Mouse (Mus musculus) forebrain, embryonic 16.5 days (tissue): ENCODE measurements around the gene Zfp800. TPM values are rescaled to one million over a fixed set of nuclear protein-coding genes. Genes with fewer than 3 reads are reported as not detected.
A peak's percentile ranks its signal among the peaks of the same experiment; 100 is the strongest.

ENCODE experiments used
- ATAC-seq: fragments of 200-750 bp; cut with Nextera tagmentation; 2 replicates; pipeline ENCODE4 v1.8.0; 2017; ENCODE audit warnings: mild to moderate bottlenecking, moderate library complexity
- H3K27ac ChIP-seq: fragments of 300-500 bp; sonication (generic); 2 replicates; pipeline ENCODE4 v1.5.1; 2014; ENCODE audit warnings: low read length, control low read depth
- H3K27me3 ChIP-seq: fragments of 300-500 bp; sonication (generic); replicated peaks from 2 replicates; pipeline ENCODE4 v1.6.1; 2014; ENCODE audit warnings: low read length; ENCODE audit not compliant: control insufficient read depth, insufficient read depth
- H3K36me3 ChIP-seq: fragments of 300-500 bp; sonication (generic); 2 replicates; pipeline ENCODE4 v1.6.1; 2014; ENCODE audit not compliant: control insufficient read depth, insufficient read depth
- H3K4me1 ChIP-seq: fragments of 300-500 bp; sonication (generic); replicated peaks from 2 replicates; pipeline ENCODE4 v1.6.1; 2014; ENCODE audit warnings: low read length; ENCODE audit not compliant: control insufficient read depth, insufficient read depth
- H3K4me2 ChIP-seq: fragments of 300-500 bp; sonication (generic); 2 replicates; pipeline ENCODE4 v1.6.1; 2014; ENCODE audit warnings: mild to moderate bottlenecking, low read length, control low read depth
- H3K4me3 ChIP-seq: fragments of 300-500 bp; sonication (generic); replicated peaks from 2 replicates; pipeline ENCODE4 v1.5.1; 2014; ENCODE audit warnings: mild to moderate bottlenecking, low read length, control low read depth
- H3K9ac ChIP-seq: fragments of 300-500 bp; sonication (generic); replicated peaks from 2 replicates; pipeline ENCODE4 v1.6.1; 2014; ENCODE audit warnings: low read depth, low read length, control low read depth
- H3K9me3 ChIP-seq: fragments of 300-500 bp; sonication (generic); 2 replicates; pipeline ENCODE4 v1.6.1; 2016; ENCODE audit warnings: low read length; ENCODE audit not compliant: control insufficient read depth
- WGBS: fragments of 180-500 bp; shearing (Covaris S2); extraction: QIAGEN DNeasy Blood & Tissue Kit; methylation state at CpG from one replicate; pipeline ENCODE4 v1.1.7; 2014; 5-methylcytosine and 5-hydroxymethylcytosine counted together
- polyA plus RNA-seq: library from polyadenylated mRNA; unstranded; fragments of >200 nt; fragmentation: Nextera tagmentation; extraction: Ambion mirVana; gene quantifications from 2 replicates; pipeline ENCODE4 v1.2.1, GENCODE M21; 2015

Gene Zfp800
- polyA plus RNA-seq, 1 experiment from 2014 or later, result 18.4 TPM

DNA sequence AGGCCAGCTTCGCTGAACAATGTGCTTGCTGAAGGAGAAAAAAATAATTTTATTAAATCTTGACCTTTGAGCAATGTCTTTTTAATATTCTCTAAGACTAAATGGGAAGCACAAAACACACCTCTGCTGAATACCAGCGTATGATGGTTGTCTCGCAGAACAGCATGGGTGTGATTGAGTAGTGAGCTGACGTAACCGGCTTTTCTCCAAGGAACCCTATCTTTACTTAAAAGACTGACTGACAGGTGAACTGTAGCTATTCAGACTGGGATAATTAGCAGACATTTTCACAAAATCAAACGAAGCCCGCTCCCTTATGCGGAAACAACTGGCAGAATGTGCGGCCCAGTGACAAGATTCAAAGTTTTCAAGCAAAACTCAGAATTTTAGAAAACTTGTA, 30.2 kb downstream of the Zfp800 start:
- H3K9ac ChIP-seq, result no peak overlapping the region
- no peaks in the 10 kb centered on the region for H3K9me3 ChIP-seq
- H3K4me2 ChIP-seq, result no peak overlapping the region
- no peak overlapping the region for H3K27ac ChIP-seq
- WGBS, result 17% methylated on average over 9 of the region's 9 CpGs
- H3K36me3 ChIP-seq, result no peaks in the 10 kb centered on the region
- no peak overlapping the region for H3K4me3 ChIP-seq
- H3K4me1 ChIP-seq, result peaks cover 17% of the 10 kb centered on the region
- peak; percentile 66 for ATAC-seq
- no peaks in the 10 kb centered on the region for H3K27me3 ChIP-seq

DNA sequence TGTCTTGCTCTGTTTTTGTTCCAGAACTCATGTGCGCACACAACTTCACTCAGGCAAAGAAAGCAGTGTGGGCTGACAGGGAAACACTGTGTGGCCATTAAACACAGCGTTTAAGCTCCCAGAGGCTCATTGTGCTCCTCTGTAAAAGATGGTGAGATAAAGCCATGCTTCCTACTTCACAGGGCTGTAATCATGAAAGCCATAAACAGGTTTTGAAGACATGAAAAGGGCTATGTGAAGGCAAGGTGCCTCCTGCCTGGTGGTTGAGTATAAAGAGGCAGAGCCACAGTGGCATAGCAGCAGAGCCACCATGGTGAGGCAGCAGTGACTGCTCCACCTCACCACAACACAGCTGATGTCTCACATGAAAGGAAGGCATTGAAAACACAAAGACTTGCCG, 46.7 kb downstream of the Zfp800 start:
- Histone ChIP-seq H3K9me3 (no peaks in the 10 kb centered on the region), H3K27me3 (no peaks in the 10 kb centered on the region), H3K4me2 (no peak overlapping the region), H3K4me3 (no peak overlapping the region), H3K4me1 (no peaks in the 10 kb centered on the region), H3K36me3 (no peaks in the 10 kb centered on the region), H3K27ac (no peak overlapping the region), H3K9ac (no peak overlapping the region)
- WGBS, result 58% methylated on average over 3 of the region's 3 CpGs
- no peak for ATAC-seq

DNA sequence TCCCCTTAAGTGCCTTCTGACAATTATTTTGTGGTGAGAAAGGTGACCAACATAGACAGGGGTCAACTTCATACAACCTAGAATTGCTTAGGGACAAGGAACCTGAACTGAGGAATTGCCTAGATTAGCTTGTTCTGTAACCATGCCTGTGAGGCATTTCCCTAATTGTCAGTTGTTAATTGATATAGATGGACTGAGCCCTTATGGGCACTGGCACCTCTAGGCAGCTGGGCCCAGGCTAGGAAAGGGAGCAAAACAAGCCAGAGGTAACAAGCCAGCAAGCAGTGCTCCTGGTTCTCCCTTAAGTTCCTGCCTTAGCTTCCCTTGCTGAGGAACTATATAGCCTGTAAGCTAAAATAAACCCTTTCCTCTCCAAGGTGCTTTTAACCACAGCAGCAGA, 52.1 kb downstream of the Zfp800 start:
- Histone ChIP-seq H3K27ac (no peak overlapping the region), H3K4me3 (no peak overlapping the region), H3K4me1 (no peaks in the 10 kb centered on the region), H3K9me3 (no peaks in the 10 kb centered on the region), H3K36me3 (no peaks in the 10 kb centered on the region), H3K27me3 (no peaks in the 10 kb centered on the region), H3K4me2 (no peak overlapping the region), H3K9ac (no peak overlapping the region)
- ATAC-seq, result no peak

DNA sequence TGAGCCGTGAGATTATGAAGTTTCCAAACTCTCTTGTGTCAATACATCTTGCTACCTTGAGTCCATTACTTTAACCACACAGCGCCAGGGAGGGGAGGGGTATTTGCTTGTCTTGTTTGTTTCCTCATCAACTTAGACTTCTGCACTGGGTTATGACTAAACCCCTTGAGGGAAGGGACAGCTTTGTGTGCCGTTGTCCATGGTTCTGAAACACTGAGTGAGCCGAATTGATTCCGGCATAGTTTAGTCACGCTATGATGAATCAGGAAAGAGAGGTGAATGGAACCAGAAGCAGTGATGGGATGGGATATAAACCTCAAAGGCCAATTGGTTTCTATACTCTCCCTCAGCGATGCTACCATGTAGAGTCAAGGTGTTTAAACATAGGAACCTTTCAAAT, 52.6 kb downstream of the Zfp800 start:
- H3K27me3 ChIP-seq, result no peaks in the 10 kb centered on the region
- H3K36me3 ChIP-seq, result no peaks in the 10 kb centered on the region
- 54% methylated on average over 7 of the region's 7 CpGs for WGBS
- H3K4me3 ChIP-seq, result no peak overlapping the region
- H3K4me1 ChIP-seq, result no peaks in the 10 kb centered on the region
- ATAC-seq, result no peak
- H3K4me2 ChIP-seq, result no peak overlapping the region
- H3K9me3 ChIP-seq, result no peaks in the 10 kb centered on the region
- H3K9ac ChIP-seq, result no peak overlapping the region
- H3K27ac ChIP-seq, result no peak overlapping the region

DNA sequence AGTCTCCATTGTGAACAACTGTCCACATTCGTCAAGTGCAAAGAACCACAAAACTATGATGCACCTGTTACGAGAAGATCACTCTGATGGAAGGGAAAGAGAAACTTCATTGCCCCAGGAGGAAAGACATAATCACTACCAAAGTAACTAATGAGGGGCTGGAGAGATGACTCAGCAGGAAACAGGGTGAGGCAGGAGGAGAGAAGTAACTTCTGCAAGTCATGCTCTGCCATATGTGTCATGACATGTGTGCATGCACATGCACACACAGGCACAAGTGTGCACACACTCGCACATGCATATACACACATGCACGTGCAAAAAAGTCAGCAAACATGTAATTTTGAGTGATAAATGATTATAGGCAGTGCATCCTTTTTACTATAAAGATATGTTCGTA, 54.9 kb downstream of the Zfp800 start:
- WGBS, result 81% methylated on average over 5 of the region's 5 CpGs
- H3K9me3 ChIP-seq, result no peaks in the 10 kb centered on the region
- no peak overlapping the region for H3K4me2 ChIP-seq
- no peaks in the 10 kb centered on the region for H3K36me3 ChIP-seq
- no peak overlapping the region for H3K4me3 ChIP-seq
- no peak overlapping the region for H3K9ac ChIP-seq
- H3K27ac ChIP-seq, result no peak overlapping the region
- no peak for ATAC-seq
- no peaks in the 10 kb centered on the region for H3K4me1 ChIP-seq
- H3K27me3 ChIP-seq, result no peaks in the 10 kb centered on the region

DNA sequence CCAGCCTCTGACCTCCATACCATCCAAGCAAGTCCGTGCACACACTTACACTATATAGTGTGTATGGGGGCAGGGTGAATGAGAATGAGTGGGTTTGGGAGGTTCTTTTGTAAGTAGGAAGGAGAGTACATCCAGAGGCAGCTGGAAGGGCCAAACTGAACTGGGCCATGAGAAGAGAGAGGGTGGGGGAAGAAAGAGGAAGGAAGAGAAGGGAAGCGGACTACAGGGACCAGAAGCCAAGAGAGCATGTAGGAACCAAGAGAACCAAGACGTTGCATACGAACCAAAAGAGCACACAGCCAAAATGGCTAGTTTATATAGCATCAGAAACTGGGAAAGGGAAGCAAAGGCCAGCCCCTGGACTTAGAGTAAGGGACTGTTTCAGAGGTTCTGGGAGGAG, 56.6 kb downstream of the Zfp800 start:
- Histone ChIP-seq H3K27me3 (no peaks in the 10 kb centered on the region), H3K9ac (no peak overlapping the region), H3K27ac (no peak overlapping the region), H3K4me1 (no peaks in the 10 kb centered on the region), H3K4me2 (no peak overlapping the region), H3K36me3 (no peaks in the 10 kb centered on the region), H3K4me3 (no peak overlapping the region), H3K9me3 (no peaks in the 10 kb centered on the region)
- 97% methylated on average over 4 of the region's 4 CpGs for WGBS
- ATAC-seq, result no peak

DNA sequence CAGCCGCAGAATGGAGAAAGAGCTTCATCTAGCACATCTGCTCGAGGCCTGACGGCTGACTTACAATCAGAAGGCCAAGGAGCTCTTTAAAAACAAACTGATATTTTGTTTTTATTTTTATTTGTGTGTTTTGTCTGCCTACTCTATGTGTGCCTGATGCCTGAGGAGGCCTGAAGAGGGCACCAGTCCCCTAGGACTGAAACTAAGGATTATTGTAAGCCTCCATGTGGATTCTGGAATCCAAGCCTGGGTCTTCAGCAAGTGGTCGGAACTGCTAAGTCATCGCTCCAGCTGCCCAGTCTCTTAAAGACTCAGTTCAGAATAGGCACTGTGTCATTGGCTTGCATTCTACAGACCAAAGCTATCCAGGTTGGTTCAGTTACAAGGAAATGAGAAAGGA, 58.4 kb downstream of the Zfp800 start:
- H3K27me3 ChIP-seq, result no peaks in the 10 kb centered on the region
- no peak overlapping the region for H3K9ac ChIP-seq
- H3K4me2 ChIP-seq, result no peak overlapping the region
- no peak overlapping the region for H3K4me3 ChIP-seq
- no peak for ATAC-seq
- no peaks in the 10 kb centered on the region for H3K4me1 ChIP-seq
- WGBS, result 89% methylated on average over 5 of the region's 5 CpGs
- no peaks in the 10 kb centered on the region for H3K9me3 ChIP-seq
- no peaks in the 10 kb centered on the region for H3K36me3 ChIP-seq
- H3K27ac ChIP-seq, result no peak overlapping the region

DNA sequence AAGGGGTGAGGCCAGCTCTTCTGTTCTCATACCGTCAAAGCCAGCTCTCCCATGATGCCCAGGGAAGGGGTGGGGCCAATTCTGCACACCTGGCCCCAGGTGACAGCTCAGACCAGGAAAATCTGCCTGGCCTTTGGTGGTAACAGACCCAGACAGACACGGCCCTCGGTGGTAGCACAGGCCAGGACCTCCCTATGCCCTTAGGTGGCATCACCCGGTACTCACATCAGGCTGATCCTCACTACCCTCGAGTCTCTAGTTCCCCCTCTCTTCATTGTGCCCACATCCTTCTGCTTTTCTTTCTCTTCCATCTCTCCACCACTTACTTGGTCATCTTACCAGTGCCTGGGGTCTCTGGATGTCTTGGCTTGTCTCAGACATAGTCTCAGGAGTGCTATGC, 64.1 kb downstream of the Zfp800 start:
- WGBS, result 82% methylated on average over 5 of the region's 5 CpGs
- no peak for ATAC-seq
- Histone ChIP-seq H3K9me3 (no peaks in the 10 kb centered on the region), H3K27me3 (no peaks in the 10 kb centered on the region), H3K36me3 (no peaks in the 10 kb centered on the region), H3K4me2 (no peak overlapping the region), H3K4me3 (no peak overlapping the region), H3K9ac (no peak overlapping the region), H3K4me1 (no peaks in the 10 kb centered on the region), H3K27ac (no peak overlapping the region)

DNA sequence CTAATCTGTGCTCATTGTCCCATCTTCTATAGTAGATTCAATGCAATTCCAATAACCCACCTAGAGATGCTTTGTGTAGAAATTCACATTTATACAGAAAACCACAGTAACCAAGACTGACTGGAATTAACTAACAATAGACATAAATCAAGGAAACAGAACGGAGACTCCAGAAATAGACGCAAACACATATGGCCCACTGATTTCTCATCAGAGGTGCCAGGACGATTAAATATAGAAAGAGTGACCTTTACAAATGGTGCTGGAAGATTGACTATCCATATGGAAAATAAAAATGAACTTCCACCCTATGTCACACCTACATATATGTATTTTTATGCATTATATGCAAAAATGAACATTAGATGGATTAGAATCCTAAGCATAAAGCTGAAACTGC, 65.3 kb downstream of the Zfp800 start:
- Histone ChIP-seq H3K9ac (no peak overlapping the region), H3K27me3 (no peaks in the 10 kb centered on the region), H3K9me3 (no peaks in the 10 kb centered on the region), H3K4me2 (no peak overlapping the region), H3K27ac (no peak overlapping the region), H3K4me3 (no peak overlapping the region), H3K4me1 (no peaks in the 10 kb centered on the region), H3K36me3 (no peaks in the 10 kb centered on the region)
- WGBS, result 82% methylated on average over 3 of the region's 3 CpGs
- ATAC-seq, result no peak

DNA sequence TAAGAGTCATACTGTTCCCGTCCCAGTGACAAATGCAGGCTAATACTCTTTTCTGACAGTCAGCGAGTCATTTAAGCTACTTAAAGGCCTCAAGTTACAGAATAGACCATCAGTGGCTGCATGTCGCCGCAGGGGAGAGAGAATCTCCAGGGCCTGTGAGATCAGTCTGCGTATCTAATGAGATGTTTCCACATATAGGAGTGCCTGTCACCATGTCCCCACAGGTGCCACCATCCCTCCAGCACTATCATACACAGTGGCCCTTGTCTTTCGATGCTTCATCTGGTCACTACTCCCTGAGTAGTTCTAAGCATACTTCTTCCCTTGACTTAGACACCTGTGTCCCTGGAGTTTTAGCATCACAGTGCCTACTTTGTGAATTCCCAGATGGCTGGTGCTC, 68.0 kb downstream of the Zfp800 start:
- 48% methylated on average over 6 of the region's 6 CpGs for WGBS
- H3K4me3 ChIP-seq, result no peak overlapping the region
- H3K36me3 ChIP-seq, result no peaks in the 10 kb centered on the region
- ATAC-seq, result no peak
- H3K4me2 ChIP-seq, result no peak overlapping the region
- H3K9me3 ChIP-seq, result no peaks in the 10 kb centered on the region
- H3K27ac ChIP-seq, result no peak overlapping the region
- no peaks in the 10 kb centered on the region for H3K27me3 ChIP-seq
- H3K4me1 ChIP-seq, result no peaks in the 10 kb centered on the region
- no peak overlapping the region for H3K9ac ChIP-seq
